Mouse (Mus musculus): Measurements from ENCODE around the gene Gm5640.
"Not testable (repeated sequence)": the region's sequence is repeated elsewhere in the genome, so short reads cannot be mapped to it uniquely, and the experiment has no call there.

Gm5640 gene

DNA sequence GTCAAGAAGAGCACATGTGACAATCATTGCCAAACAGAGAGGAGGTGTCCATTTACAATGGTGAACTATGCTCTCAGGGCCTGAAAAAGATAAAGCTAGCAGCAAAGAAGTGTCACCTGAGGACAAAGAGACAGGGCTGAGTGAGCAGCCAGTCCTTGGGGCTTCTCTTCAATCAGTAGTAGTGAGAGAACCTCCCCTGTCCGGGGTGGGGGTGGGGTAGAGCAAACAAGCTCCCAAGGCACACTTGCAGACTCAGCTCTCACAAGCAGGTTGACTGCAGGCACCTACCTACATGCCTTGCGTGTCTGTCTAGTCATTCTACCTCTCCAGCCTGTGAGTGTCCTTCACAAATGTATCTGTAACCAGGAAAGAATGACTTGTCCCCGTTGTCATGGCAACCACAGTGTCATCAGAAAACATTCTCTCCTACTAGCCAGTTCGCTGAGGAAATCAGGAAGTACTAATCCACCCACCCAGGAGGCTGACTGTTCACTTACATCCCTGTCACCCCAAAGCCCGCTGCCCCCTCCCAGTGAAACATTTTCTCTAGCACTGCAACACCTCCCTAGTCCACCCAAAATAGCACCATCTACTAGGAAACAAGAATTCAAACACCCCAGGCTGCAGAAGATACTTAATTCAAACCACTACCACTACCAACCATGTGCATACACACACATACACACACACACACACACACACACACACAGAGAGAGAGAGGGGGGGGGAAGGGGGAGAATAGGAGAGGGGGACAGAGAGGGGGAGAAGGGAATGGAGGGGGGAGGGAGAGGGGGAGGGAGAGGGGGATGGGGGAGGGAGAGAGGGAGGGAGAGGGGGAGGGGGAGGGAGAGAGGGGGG is at the start of gene Gm5640:
TSS of gene Gm5640 (minus strand) at position 170 of the 858 bp plus-strand sequence.
- ATAC-seq (ENCODE audit: low TSS enrichment) = peak; percentile 98

DNA sequence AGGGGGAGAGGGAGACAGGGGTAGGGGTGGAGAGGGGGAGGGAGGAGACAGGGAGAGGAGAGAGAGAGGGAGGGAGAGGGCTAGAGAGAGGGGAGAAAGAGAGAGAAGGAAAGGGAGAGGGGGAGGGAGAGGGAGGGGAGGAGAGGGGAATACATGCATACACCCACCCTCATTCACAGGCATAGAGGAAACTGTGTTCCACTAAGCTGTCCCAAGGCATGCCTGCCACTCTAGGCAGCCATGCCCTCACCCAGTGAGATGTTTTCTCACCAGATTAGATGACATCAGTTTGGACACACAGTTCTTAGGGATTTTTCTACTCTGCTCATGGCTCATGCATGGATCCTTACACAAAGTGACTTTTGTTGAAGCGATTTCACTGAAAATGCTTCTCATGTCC is 958 bp upstream of the Gm5640 start:
- ATAC-seq (ENCODE audit: low TSS enrichment) = not testable (repeated sequence)

DNA sequence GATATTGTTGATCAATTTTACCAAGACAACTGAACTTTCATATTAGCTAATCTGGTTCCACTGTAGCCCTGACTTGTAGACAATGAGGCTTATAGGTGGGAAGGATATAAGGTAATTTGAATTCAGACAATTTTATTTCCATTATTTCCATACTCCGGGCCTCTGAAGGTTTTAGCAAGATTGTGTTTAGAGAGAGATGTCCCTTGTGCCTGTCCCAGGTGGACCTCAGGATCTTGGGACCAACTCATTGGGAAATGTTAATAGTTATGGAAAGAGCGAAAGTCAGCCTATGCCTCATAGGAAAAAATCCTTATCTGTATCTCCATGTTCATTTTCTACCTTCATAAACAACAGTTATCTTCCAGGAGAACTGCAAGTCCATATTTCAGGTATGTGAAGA is 53.1 kb downstream of the Gm5640 start, which contains the start of gene Olfr1325:
TSS of gene Olfr1325 (plus strand) at position 301 of the 400 bp plus-strand sequence.
- ATAC-seq (ENCODE audit: low TSS enrichment) = no peak

Data from frontal cortex, adult (tissue).